In the genomic region with DNA sequence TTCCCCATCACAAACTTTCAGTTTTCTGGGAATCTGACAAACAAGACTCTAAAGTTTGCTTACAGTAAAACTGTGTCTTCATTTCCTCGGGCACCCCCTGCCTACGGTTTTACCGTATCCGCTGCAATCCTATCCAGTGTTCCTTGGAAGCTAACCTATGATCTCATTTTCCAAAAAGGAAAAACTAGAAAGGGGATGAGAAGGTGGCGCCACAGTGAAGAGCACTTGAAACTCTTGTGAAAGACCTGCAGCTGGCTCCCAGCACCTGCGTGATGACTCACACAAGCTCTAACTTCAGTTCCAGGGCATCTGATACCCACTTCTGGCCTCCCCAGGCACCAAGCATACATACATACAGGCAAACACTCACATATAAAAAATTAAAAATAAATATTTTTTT, we compare ENCODE assay signal across 34 mouse cellular contexts. TPM values are rescaled to one million over a fixed set of nuclear protein-coding genes. Genes with fewer than 3 reads are reported as not detected.
A peak's percentile ranks its signal among the peaks of the same experiment; 100 is the strongest.
DNase-seq lines count a peak whose midpoint lies in the region; ATAC-seq and TF ChIP-seq lines count a peak whose summit lies in the region.
"Had no signal": no experiment of that assay in that cellular context is flagged by ENCODE, and none has a peak within 500 bp of the region (broad histone marks: within the 10 kb centered on the region; RNA-seq: fewer than 3 reads in every experiment).

No protein-coding gene starts in this region.

- TF ChIP-seq CTCF in left cerebral cortex, adult 2 months (IDR thresholded peaks at IDR 0.05), result no peak

- H3K4me3 ChIP-seq in heart, embryonic 13.5 days, result no peak overlapping the region
- H3K4me3 ChIP-seq in left cerebral cortex, adult 2 months, result no peak overlapping the region
- no peak overlapping the region for H3K4me3 ChIP-seq in lung, embryonic 15.5 days
- H3K4me3 ChIP-seq: embryonic facial prominence, embryonic 12.5 days; erythroblast, embryonic 14.5 days; forebrain, embryonic 12.5 days; megakaryocyte, embryonic 14.5 days; midbrain, embryonic 13.5 days; stomach, embryonic 15.5 days had no signal

- H3K4me1 ChIP-seq in heart, embryonic 13.5 days, result 0 out of 2 replicates have a peak, but pooled peaks cover 4% of the 10 kb centered on the region
- peaks cover 8% of the 10 kb centered on the region; the same call in 1 of the 2 replicates for H3K4me1 ChIP-seq in lung, embryonic 15.5 days
- H3K4me1 ChIP-seq: embryonic facial prominence, embryonic 12.5 days; forebrain, embryonic 12.5 days; megakaryocyte, embryonic 14.5 days; midbrain, embryonic 13.5 days; stomach, embryonic 15.5 days had no signal

- no peak overlapping the region for H3K4me2 ChIP-seq in heart, embryonic 13.5 days
- H3K4me2 ChIP-seq in lung, embryonic 15.5 days, result no peak overlapping the region
- H3K4me2 ChIP-seq: embryonic facial prominence, embryonic 12.5 days; forebrain, embryonic 12.5 days; heart, embryonic 11.5 days; hindbrain, embryonic 14.5 days; midbrain, embryonic 13.5 days; stomach, embryonic 15.5 days had no signal

- no peaks in the 10 kb centered on the region for H3K27me3 ChIP-seq in heart, embryonic 13.5 days (replicated peaks)
- H3K27me3 ChIP-seq in lung, embryonic 15.5 days, result no peaks in the 10 kb centered on the region
- H3K27me3 ChIP-seq: embryonic facial prominence, embryonic 12.5 days; forebrain, embryonic 12.5 days; midbrain, embryonic 13.5 days; stomach, embryonic 15.5 days had no signal

- H3K9ac ChIP-seq in heart, embryonic 13.5 days, result no peak overlapping the region
- no peak overlapping the region for H3K9ac ChIP-seq in lung, embryonic 15.5 days
- H3K9ac ChIP-seq: embryonic facial prominence, embryonic 12.5 days; forebrain, embryonic 12.5 days; hindbrain, embryonic 14.5 days; midbrain, embryonic 13.5 days; stomach, embryonic 15.5 days had no signal

- no peak for DNase-seq in heart, postnatal 4 days
- no peak for DNase-seq in left cerebral cortex, adult 2 months (ENCODE audit: extremely low spot score in 1 of 2, low spot score in 2 of 2)
- no peak for DNase-seq in left cerebral cortex, adult 8-10 months (ENCODE audit: low spot score in 2 of 2)
- peak; percentile 73 for DNase-seq in lung, postnatal 36 days
- DNase-seq in spleen, adult 18-20 months, result no peak
- DNase-seq in right cerebral cortex, adult 2 months (ENCODE audit: low spot score in 2 of 2), result no peak
- DNase-seq: adrenal gland, adult 2 months; cerebellum, adult 18-20 months; cerebellum, postnatal 14 days; kidney, adult 2 months; kidney, postnatal 10 days; thymus, adult 2 months had no signal

- intact Hi-C loops in left cerebral cortex, adult 2 months (cut with DNase I), result no loop called here

- ATAC-seq in heart, embryonic 13.5 days (ENCODE audit: extremely low read depth, insufficient number of reproducible peaks, low FRiP score, low TSS enrichment), result no peak
- ATAC-seq in lung, embryonic 15.5 days (ENCODE audit: borderline replicate concordance, extremely low read depth, low FRiP score, low TSS enrichment), result no peak; the same call in 1 of the 2 replicates
- ATAC-seq: inflammation-experienced regulatory T-cells, adult 6 months; midbrain, embryonic 13.5 days had no signal

- peak overlapping the region; percentile 36; the same call in 1 of the 2 replicates for H3K27ac ChIP-seq in heart, embryonic 13.5 days (replicated peaks)
- peak overlapping the region; percentile 10; the same call in 1 of the 2 replicates for H3K27ac ChIP-seq in left cerebral cortex, adult 2 months
- peak overlapping the region; percentile 76 for H3K27ac ChIP-seq in lung, embryonic 15.5 days
- H3K27ac ChIP-seq: embryonic facial prominence, embryonic 12.5 days; forebrain, embryonic 12.5 days; hindbrain, embryonic 14.5 days; midbrain, embryonic 13.5 days; stomach, embryonic 15.5 days had no signal

- H3K9me3 ChIP-seq in heart, embryonic 13.5 days, result no peaks in the 10 kb centered on the region
- no peaks in the 10 kb centered on the region for H3K9me3 ChIP-seq in lung, embryonic 15.5 days
- H3K9me3 ChIP-seq: embryonic facial prominence, embryonic 12.5 days; forebrain, embryonic 12.5 days; G1E; megakaryocyte, embryonic 14.5 days; midbrain, embryonic 13.5 days; stomach, embryonic 15.5 days had no signal

- 76% methylated on average over 6 of the region's 6 CpGs for WGBS in heart, embryonic 13.5 days
- WGBS in lung, embryonic 15.5 days, result 54% methylated on average over 6 of the region's 6 CpGs

- H3K36me3 ChIP-seq in heart, embryonic 13.5 days, result no peaks in the 10 kb centered on the region
- H3K36me3 ChIP-seq in lung, embryonic 15.5 days, result no peaks in the 10 kb centered on the region
- H3K36me3 ChIP-seq: embryonic facial prominence, embryonic 12.5 days; forebrain, embryonic 12.5 days; G1E; midbrain, embryonic 13.5 days; stomach, embryonic 15.5 days had no signal

RNA-seq across cellular contexts. Expression of gene Bpifb1, which starts 5.3 kb away (rescaled TPM):
- 0.31 and 0.50 TPM in 2 replicates for polyA plus RNA-seq in heart, embryonic 13.5 days (2015; fragmentation: Nextera tagmentation; extraction: Ambion mirVana)
- total RNA-seq in heart, postnatal 4 days (2021), result under 1 TPM in 1 of 2 experiments, not detected in 1; 0.20 TPM
- under 1 TPM in 1 of 2 experiments, not detected in 1; 0.50 TPM for total RNA-seq in left cerebral cortex, adult 2 months (2021)
- under 1 TPM in 3 of 4 experiments, not detected in 1; 0.22 to 0.36 (median 0.23) TPM for total RNA-seq in left cerebral cortex, adult 8-10 months (2022)
- polyA plus RNA-seq in lung, embryonic 15.5 days (2015; fragmentation: Nextera tagmentation; extraction: Ambion mirVana), result 0.90 and 1.6 TPM in 2 replicates
- total RNA-seq: CH12.LX; gastrocnemius, postnatal 4 days; liver, adult 2 months; monocyte, adult 5-6 weeks; neutrophil, adult 5-6 weeks had no signal
- polyA plus RNA-seq: embryonic facial prominence, embryonic 12.5 days; erythroblast, embryonic 14.5 days; forebrain, embryonic 12.5 days; G1E; inflammation-experienced regulatory T-cells, adult 6 months; kidney, adult 2 months; limb, embryonic 11.5 days; liver, adult 2 months had no signal

RNA-seq across cellular contexts. Expression of gene Bpifa5, which starts 22.9 kb away (rescaled TPM):
- polyA plus RNA-seq in heart, embryonic 13.5 days (2015; fragmentation: Nextera tagmentation; extraction: Ambion mirVana), result not detected in 2 replicates
- total RNA-seq in heart, postnatal 4 days (2021), result not detected
- total RNA-seq in left cerebral cortex, adult 2 months (2021), result not detected
- total RNA-seq in left cerebral cortex, adult 8-10 months (2022), result not detected
- polyA plus RNA-seq in lung, embryonic 15.5 days (2015; fragmentation: Nextera tagmentation; extraction: Ambion mirVana), result not detected in 2 replicates
- total RNA-seq: adrenal gland, adult 2 months; adrenal gland, postnatal 4 days; CH12.LX; G1E; gastrocnemius, postnatal 4 days; layer of hippocampus, postnatal 14 days; left cerebral cortex, postnatal 10 days; liver, adult 2 months; monocyte, adult 5-6 weeks; neutrophil, adult 5-6 weeks had no signal
- polyA plus RNA-seq: adrenal gland, adult 2 months; embryonic facial prominence, embryonic 12.5 days; erythroblast, embryonic 14.5 days; forebrain, embryonic 12.5 days; G1E; heart, embryonic 11.5 days; hindbrain, embryonic 14.5 days; inflammation-experienced regulatory T-cells, adult 6 months; kidney, adult 2 months; limb, embryonic 11.5 days; liver, adult 2 months; liver, embryonic 16.5 days; midbrain, embryonic 13.5 days; stomach, embryonic 15.5 days had no signal

RNA-seq across cellular contexts. Expression of gene Bpifb5, which starts 38.2 kb away (rescaled TPM):
- 0.25 and 0.37 TPM in 2 replicates for polyA plus RNA-seq in heart, embryonic 13.5 days (2015; fragmentation: Nextera tagmentation; extraction: Ambion mirVana)
- total RNA-seq in heart, postnatal 4 days (2021), result not detected
- total RNA-seq in left cerebral cortex, adult 2 months (2021), result not detected
- not detected for total RNA-seq in left cerebral cortex, adult 8-10 months (2022)
- 1.0 and 1.2 TPM in 2 replicates for polyA plus RNA-seq in lung, embryonic 15.5 days (2015; fragmentation: Nextera tagmentation; extraction: Ambion mirVana)
- total RNA-seq: adrenal gland, postnatal 4 days; CH12.LX; layer of hippocampus, postnatal 14 days; liver, adult 2 months; monocyte, adult 5-6 weeks; neutrophil, adult 5-6 weeks had no signal
- polyA plus RNA-seq: erythroblast, embryonic 14.5 days; G1E; inflammation-experienced regulatory T-cells, adult 6 months; liver, adult 2 months; liver, embryonic 16.5 days; midbrain, embryonic 13.5 days had no signal

RNA-seq across cellular contexts. Expression of gene Bpifa1, which starts 42.6 kb away (rescaled TPM):
- polyA plus RNA-seq in heart, embryonic 13.5 days (2015; fragmentation: Nextera tagmentation; extraction: Ambion mirVana), result not detected in 2 replicates
- total RNA-seq in heart, postnatal 4 days (2021), result not detected
- not detected for total RNA-seq in left cerebral cortex, adult 2 months (2021)
- total RNA-seq in left cerebral cortex, adult 8-10 months (2022), result not detected
- 2.2 and 18.2 TPM in 2 replicates for polyA plus RNA-seq in lung, embryonic 15.5 days (2015; fragmentation: Nextera tagmentation; extraction: Ambion mirVana)
- total RNA-seq: adrenal gland, adult 2 months; adrenal gland, postnatal 4 days; CH12.LX; G1E; gastrocnemius, postnatal 4 days; layer of hippocampus, postnatal 14 days; left cerebral cortex, postnatal 10 days; liver, adult 2 months; monocyte, adult 5-6 weeks; neutrophil, adult 5-6 weeks had no signal
- polyA plus RNA-seq: adrenal gland, adult 2 months; embryonic facial prominence, embryonic 12.5 days; erythroblast, embryonic 14.5 days; forebrain, embryonic 12.5 days; G1E; heart, embryonic 11.5 days; hindbrain, embryonic 14.5 days; inflammation-experienced regulatory T-cells, adult 6 months; kidney, adult 2 months; limb, embryonic 11.5 days; liver, adult 2 months; liver, embryonic 16.5 days; midbrain, embryonic 13.5 days; stomach, embryonic 15.5 days had no signal

RNA-seq across cellular contexts. Expression of gene Bpifa3, which starts 55.2 kb away (rescaled TPM):
- not detected in 2 replicates for polyA plus RNA-seq in heart, embryonic 13.5 days (2015; fragmentation: Nextera tagmentation; extraction: Ambion mirVana)
- total RNA-seq in heart, postnatal 4 days (2021), result not detected
- total RNA-seq in left cerebral cortex, adult 2 months (2021), result not detected
- not detected for total RNA-seq in left cerebral cortex, adult 8-10 months (2022)
- not detected in 2 replicates for polyA plus RNA-seq in lung, embryonic 15.5 days (2015; fragmentation: Nextera tagmentation; extraction: Ambion mirVana)
- total RNA-seq: adrenal gland, adult 2 months; adrenal gland, postnatal 4 days; CH12.LX; G1E; gastrocnemius, postnatal 4 days; layer of hippocampus, postnatal 14 days; left cerebral cortex, postnatal 10 days; liver, adult 2 months; monocyte, adult 5-6 weeks; neutrophil, adult 5-6 weeks had no signal
- polyA plus RNA-seq: adrenal gland, adult 2 months; embryonic facial prominence, embryonic 12.5 days; erythroblast, embryonic 14.5 days; forebrain, embryonic 12.5 days; G1E; heart, embryonic 11.5 days; hindbrain, embryonic 14.5 days; inflammation-experienced regulatory T-cells, adult 6 months; kidney, adult 2 months; limb, embryonic 11.5 days; liver, adult 2 months; liver, embryonic 16.5 days; midbrain, embryonic 13.5 days; stomach, embryonic 15.5 days had no signal

Comparison
In these comparisons a context has a peak if more than half of its experiments do, and no peak if none do; other contexts are left out.
1. H3K27ac ChIP-seq: peak in every context shown above with its lines; median percentile 76 in lung, embryonic 15.5 days; 36 in heart, embryonic 13.5 days; 10 in left cerebral cortex, adult 2 months.